Mouse (Mus musculus) hindbrain, embryonic 11.5 days (tissue): ENCODE data around the gene Olfr462. TPM values are rescaled to one million over a fixed set of nuclear protein-coding genes. Genes with fewer than 3 reads are reported as not detected.

Experiments used
- ATAC-seq: fragments of 200-750 bp; cut with Nextera tagmentation; 2 replicates; pipeline ENCODE4 v1.8.0; 2017; ENCODE audit warnings: mild to moderate bottlenecking, moderate TSS enrichment, moderate library complexity; ENCODE audit not compliant: low FRiP score
- DNase-seq: peaks from one replicate; pipeline ENCODE4 v3.0.0-alpha.2; 2015; ENCODE audit warnings: low spot score
- H3K27ac ChIP-seq: fragments of 300-500 bp; sonication (generic); 2 replicates; pipeline ENCODE4 v1.5.1; 2014; ENCODE audit warnings: mild to moderate bottlenecking, low read depth, low read length
- H3K27me3 ChIP-seq: fragments of 300-500 bp; sonication (generic); 2 replicates; pipeline ENCODE4 v1.6.1; 2014; ENCODE audit warnings: mild to moderate bottlenecking, low read length, moderate library complexity, mixed read lengths; ENCODE audit not compliant: control insufficient read depth, insufficient read depth
- H3K36me3 ChIP-seq: fragments of 300-500 bp; sonication (generic); 2 replicates; pipeline ENCODE4 v1.6.1; 2014; ENCODE audit warnings: mild to moderate bottlenecking, low read length, moderate library complexity, mixed read lengths; ENCODE audit not compliant: control insufficient read depth, insufficient read depth
- H3K4me1 ChIP-seq: fragments of 300-500 bp; sonication (generic); replicated peaks from 2 replicates; pipeline ENCODE4 v1.6.1; 2014; ENCODE audit warnings: low read length, mixed read lengths; ENCODE audit not compliant: control insufficient read depth, insufficient read depth
- H3K4me2 ChIP-seq: fragments of 300-500 bp; sonication (generic); replicated peaks from 2 replicates; pipeline ENCODE4 v1.6.1; 2014; ENCODE audit warnings: mild to moderate bottlenecking, low read depth, low read length
- H3K4me3 ChIP-seq: fragments of 300-500 bp; sonication (generic); 2 replicates; pipeline ENCODE4 v1.5.1; 2014; ENCODE audit warnings: low read depth, low read length
- H3K9ac ChIP-seq: fragments of 300-500 bp; sonication (generic); 2 replicates; pipeline ENCODE4 v1.6.1; 2014; ENCODE audit warnings: low read depth, low read length
- H3K9me3 ChIP-seq: fragments of 300-500 bp; sonication (generic); 2 replicates; pipeline ENCODE4 v1.6.1; 2016; ENCODE audit warnings: low read length; ENCODE audit not compliant: control insufficient read depth
- WGBS: fragments of 180-500 bp; shearing (Covaris S2); extraction: QIAGEN DNeasy Blood & Tissue Kit; methylation state at CpG from one replicate; pipeline ENCODE4 v1.1.7; 2014; 5-methylcytosine and 5-hydroxymethylcytosine counted together
- polyA plus RNA-seq: library from polyadenylated mRNA; unstranded; fragments of >200 nt; fragmentation: Nextera tagmentation; extraction: Ambion mirVana; gene quantifications from 2 replicates; pipeline ENCODE4 v1.2.1, GENCODE M21; 2014

Olfr462 gene
- polyA plus RNA-seq: not detected in 2 replicates

DNA sequence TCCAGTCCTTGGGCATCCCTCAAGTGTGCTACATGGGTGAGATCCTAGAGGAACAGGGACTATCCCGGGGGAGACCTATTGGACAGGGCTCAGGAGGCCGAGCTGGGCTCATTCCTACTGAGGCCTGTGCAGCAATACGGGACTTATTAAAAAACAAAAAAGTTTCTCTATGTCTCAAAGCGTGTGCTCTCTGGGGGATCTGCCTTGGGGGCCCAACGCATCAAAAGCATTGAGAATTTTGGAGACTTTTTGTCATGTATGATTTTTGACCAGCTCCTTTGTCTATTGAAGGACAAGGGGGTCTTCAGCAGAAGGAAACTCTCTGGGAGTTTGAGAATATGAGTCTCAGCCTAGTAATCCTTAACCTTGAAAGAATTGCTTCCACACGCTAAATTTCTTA lies at the start of gene Olfr462:
TSS of gene Olfr462 (minus strand) at position 101 of the 400 bp plus-strand sequence.
- H3K9ac ChIP-seq: no peak within 1 kb of the TSS
- no peak within 1 kb of the TSS for H3K27ac ChIP-seq
- no peaks in the 10 kb centered on the region for H3K4me1 ChIP-seq
- no peak for DNase-seq
- H3K36me3 ChIP-seq: no peaks in the 10 kb centered on the region
- 86% methylated on average over 6 of the region's 6 CpGs for WGBS
- no peaks in the 10 kb centered on the region for H3K9me3 ChIP-seq
- no peak within 1 kb of the TSS for H3K4me2 ChIP-seq
- no peak for ATAC-seq
- H3K4me3 ChIP-seq: no peak within 1 kb of the TSS
- H3K27me3 ChIP-seq: no peaks in the 10 kb centered on the region

DNA sequence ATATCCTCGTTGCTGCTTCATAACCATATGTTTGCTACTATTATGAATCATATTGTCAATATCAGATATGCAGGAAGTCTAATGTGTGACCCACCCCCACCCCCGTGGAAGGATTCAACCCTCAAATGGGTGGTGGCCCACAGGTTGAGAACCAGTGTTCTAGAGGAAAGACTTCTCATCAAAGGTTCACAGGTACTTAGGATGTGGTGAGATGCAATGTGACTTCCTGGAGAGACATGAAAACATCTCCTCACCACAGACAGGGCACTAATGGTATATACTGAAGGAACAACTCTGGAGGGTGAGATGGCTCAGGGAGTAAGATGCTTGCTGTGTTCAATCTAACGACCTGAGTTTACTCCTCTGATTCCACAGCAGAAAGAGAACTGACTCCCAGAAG lies 43.4 kb upstream of the Olfr462 start:
- Histone ChIP-seq H3K4me3 (no peak overlapping the region), H3K36me3 (no peaks in the 10 kb centered on the region), H3K4me2 (no peak overlapping the region), H3K27me3 (no peaks in the 10 kb centered on the region), H3K9ac (no peak overlapping the region), H3K9me3 (no peaks in the 10 kb centered on the region), H3K27ac (no peak overlapping the region), H3K4me1 (no peaks in the 10 kb centered on the region)
- no peak for DNase-seq
- WGBS: 89% methylated on average over 3 of the region's 3 CpGs
- no peak for ATAC-seq

DNA sequence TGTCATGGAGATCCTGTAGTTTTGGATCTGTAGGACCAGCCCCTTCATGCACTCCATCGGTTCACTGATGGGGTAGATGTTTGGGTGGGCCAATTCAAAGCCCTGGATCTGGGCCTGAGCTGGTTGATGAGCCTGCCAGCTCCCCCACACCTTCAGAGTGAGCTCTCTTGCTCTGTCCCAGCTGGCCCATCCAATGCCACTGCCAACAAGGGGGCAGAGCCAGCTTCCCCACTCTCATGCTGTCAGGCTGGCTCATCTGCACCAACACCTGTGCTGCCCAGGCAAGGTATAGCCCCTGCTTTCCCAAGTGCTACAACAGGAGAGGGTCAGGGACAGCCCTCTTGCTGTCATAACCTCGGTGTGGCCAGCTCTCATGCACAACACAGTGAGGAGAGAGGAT lies 41.7 kb upstream of the Olfr462 start:
- no peak overlapping the region for H3K9ac ChIP-seq
- 82% methylated on average over 2 of the region's 2 CpGs for WGBS

DNA sequence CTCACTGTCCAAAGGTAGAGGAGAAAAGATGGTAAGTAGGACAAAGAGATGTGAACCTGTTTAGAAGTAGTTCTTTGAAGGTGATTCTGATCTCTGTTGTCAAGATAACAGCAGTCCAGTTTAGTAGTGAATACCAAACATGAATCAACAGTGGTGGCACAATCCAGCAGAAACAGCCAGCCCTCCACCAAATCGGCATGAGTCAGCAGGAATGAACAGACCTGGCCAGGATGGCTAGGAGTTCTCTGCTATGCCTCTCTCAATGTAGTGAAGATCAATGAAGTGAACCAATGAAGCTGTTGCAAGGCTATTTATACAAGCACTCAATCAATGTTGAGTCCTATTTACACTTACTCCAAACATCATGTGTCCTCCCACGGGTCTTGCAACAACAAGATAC lies 38.3 kb upstream of the Olfr462 start:
- H3K9ac ChIP-seq: no peak overlapping the region
- no peaks in the 10 kb centered on the region for H3K9me3 ChIP-seq
- no peaks in the 10 kb centered on the region for H3K4me1 ChIP-seq
- ATAC-seq (no peak), DNase-seq (no peak)
- H3K4me3 ChIP-seq: no peak overlapping the region
- H3K27me3 ChIP-seq: no peaks in the 10 kb centered on the region
- H3K27ac ChIP-seq: no peak overlapping the region
- H3K36me3 ChIP-seq: no peaks in the 10 kb centered on the region
- no peak overlapping the region for H3K4me2 ChIP-seq
- 91% methylated on average over 2 of the region's 2 CpGs for WGBS

More for the DNA sequence above, 41.7 kb upstream of the Olfr462 start:
- no peak for DNase-seq
- Histone ChIP-seq H3K27me3 (no peaks in the 10 kb centered on the region), H3K4me3 (no peak overlapping the region), H3K4me2 (no peak overlapping the region), H3K27ac (no peak overlapping the region), H3K9me3 (no peaks in the 10 kb centered on the region), H3K36me3 (no peaks in the 10 kb centered on the region), H3K4me1 (no peaks in the 10 kb centered on the region)
- ATAC-seq: no peak

DNA sequence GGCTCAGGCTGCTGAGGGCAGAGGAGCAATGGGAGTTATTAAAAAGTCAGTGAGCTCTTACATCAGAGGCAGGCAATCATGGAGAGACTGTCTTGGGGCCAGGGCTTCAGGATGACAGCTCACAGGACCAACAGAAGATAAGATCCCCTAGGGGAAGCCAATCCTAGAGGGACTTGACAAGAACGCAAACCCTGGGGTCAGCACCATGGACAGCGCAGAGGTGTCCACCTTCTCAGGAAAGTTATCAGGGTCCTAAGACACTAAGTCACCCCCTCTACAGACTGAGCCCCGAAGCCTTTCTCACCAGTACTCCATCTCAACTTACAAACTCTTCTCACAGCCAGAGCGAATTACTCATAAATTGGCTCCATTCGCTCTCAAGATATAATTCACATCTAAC lies 28.9 kb upstream of the Olfr462 start, which contains the start of gene Olfr464:
TSS of gene Olfr464 (minus strand) at position 2 of the 400 bp plus-strand sequence.
- WGBS: 31% methylated on average over 5 of the region's 5 CpGs
- H3K9me3 ChIP-seq: no peaks in the 10 kb centered on the region
- ATAC-seq: no peak
- no peak within 1 kb of the TSS for H3K27ac ChIP-seq
- no peak within 1 kb of the TSS for H3K4me3 ChIP-seq
- H3K9ac ChIP-seq: no peak within 1 kb of the TSS
- DNase-seq: peak; percentile 50
- no peaks in the 10 kb centered on the region for H3K36me3 ChIP-seq
- no peaks in the 10 kb centered on the region for H3K27me3 ChIP-seq
- no peak within 1 kb of the TSS for H3K4me2 ChIP-seq
- no peaks in the 10 kb centered on the region for H3K4me1 ChIP-seq

DNA sequence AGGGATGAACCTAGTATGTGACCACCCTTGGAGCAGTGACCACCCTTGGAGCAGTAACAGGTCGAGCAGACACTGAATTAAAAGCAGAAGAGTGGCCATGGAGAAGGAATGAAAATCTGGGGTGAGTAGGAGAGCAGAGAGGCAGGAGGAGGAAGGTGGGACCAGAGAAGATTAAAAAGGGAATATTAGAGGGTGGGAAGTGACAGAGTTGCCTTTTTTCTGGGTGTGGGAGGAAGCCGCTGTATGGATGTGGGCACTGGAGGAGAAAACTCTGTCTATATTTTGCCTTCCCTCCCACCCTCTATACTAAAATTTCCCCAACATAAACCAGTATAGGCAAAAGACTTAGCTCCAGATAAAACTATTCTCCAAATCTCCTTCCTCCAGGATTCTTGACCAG lies 28.2 kb upstream of the Olfr462 start:
- H3K9ac ChIP-seq: no peak overlapping the region
- no peak for ATAC-seq
- DNase-seq: no peak
- no peaks in the 10 kb centered on the region for H3K36me3 ChIP-seq
- no peak overlapping the region for H3K27ac ChIP-seq
- 67% methylated on average over 2 of the region's 2 CpGs for WGBS
- no peaks in the 10 kb centered on the region for H3K4me1 ChIP-seq
- H3K4me3 ChIP-seq: no peak overlapping the region
- H3K4me2 ChIP-seq: no peak overlapping the region
- no peaks in the 10 kb centered on the region for H3K27me3 ChIP-seq
- H3K9me3 ChIP-seq: no peaks in the 10 kb centered on the region

DNA sequence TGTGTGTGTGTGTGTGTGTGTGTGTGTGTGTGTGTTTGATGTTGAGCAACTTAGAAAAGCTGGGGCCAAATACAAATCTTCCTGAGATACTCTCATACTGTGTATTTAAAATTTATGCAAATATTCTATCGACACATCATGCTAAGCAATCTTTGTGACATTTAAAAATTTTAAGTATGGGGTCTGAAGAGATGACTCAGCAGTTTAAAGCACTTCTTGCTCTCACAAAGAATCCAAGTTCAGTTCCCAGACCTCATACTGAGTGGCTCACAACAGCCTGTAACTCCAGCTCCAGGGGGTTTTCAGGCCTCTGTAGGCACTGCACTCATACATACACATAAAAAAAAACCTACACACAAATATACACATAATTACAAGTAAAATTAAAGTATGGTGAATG lies 23.9 kb upstream of the Olfr462 start:
- DNase-seq: no peak
- no peaks in the 10 kb centered on the region for H3K9me3 ChIP-seq
- H3K36me3 ChIP-seq: no peaks in the 10 kb centered on the region
- ATAC-seq: no peak
- H3K4me1 ChIP-seq: no peaks in the 10 kb centered on the region
- no peaks in the 10 kb centered on the region for H3K27me3 ChIP-seq
- no peak overlapping the region for H3K27ac ChIP-seq
- no peak overlapping the region for H3K4me2 ChIP-seq
- no peak overlapping the region for H3K4me3 ChIP-seq
- no peak overlapping the region for H3K9ac ChIP-seq
- 94% methylated on average over 1 of the region's 1 CpGs for WGBS

DNA sequence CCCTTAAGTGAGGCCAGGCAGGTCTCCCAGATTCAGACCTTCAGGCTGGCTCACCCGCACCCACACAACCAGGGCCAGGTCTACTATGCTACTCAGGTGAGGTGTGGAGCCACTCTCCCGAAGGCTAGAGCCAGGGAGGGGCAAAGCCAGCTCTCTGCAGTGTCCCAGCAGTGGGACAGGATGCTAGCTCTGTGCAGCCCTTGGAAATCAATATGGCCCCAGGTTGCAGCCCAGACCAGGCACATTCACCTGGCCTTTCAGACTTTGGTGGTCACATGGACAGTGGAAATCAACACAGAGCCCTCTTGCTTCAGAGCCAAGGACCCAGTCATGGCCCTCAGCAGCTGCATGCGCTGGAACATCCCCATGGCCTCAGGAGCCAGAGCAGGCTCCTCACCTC lies 12.3 kb upstream of the Olfr462 start:
- H3K9ac ChIP-seq: no peak overlapping the region
- WGBS: 74% methylated on average over 3 of the region's 3 CpGs
- H3K36me3 ChIP-seq: no peaks in the 10 kb centered on the region
- no peak for DNase-seq
- no peak overlapping the region for H3K4me3 ChIP-seq
- H3K27ac ChIP-seq: no peak overlapping the region
- no peak for ATAC-seq
- no peaks in the 10 kb centered on the region for H3K4me1 ChIP-seq
- no peak overlapping the region for H3K4me2 ChIP-seq
- no peaks in the 10 kb centered on the region for H3K9me3 ChIP-seq
- H3K27me3 ChIP-seq: no peaks in the 10 kb centered on the region

DNA sequence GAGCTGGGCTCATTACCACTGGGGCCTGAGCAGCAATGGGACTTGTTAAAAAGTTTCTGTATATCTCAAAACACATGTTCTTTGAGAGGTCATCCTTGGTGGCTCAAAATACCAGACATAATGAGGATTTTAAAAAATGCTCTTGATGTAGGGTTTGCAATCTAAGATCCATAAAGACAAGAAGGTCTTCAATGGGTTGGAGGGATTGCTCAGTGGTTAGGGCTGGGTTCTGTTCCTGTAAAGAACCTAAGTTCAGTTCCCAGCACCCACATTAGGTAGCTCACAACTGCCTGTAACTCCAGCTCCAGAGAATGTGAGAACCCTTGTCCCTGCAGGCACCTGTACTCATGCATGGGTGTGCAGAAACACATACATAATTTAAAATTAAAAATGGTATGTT lies 5.2 kb upstream of the Olfr462 start, which contains the start of gene Olfr463:
TSS of gene Olfr463 (minus strand) at position 101 of the 400 bp plus-strand sequence.
- Histone ChIP-seq H3K4me2 (no peak within 1 kb of the TSS), H3K4me1 (no peaks in the 10 kb centered on the region), H3K4me3 (no peak within 1 kb of the TSS), H3K9me3 (no peaks in the 10 kb centered on the region), H3K27ac (no peak within 1 kb of the TSS), H3K36me3 (no peaks in the 10 kb centered on the region), H3K9ac (no peak within 1 kb of the TSS), H3K27me3 (no peaks in the 10 kb centered on the region)
- no peak for DNase-seq
- no peak for ATAC-seq
